Mouse (Mus musculus) ES-Bruce4 (cell line): ENCODE results near the gene Lhpp.

Experiments used
- CTCF ChIP-seq: IDR thresholded peaks from one replicate; pipeline ENCODE4 v1.8.1; 2011; ENCODE audit warnings: low read depth, low read length
- EP300 ChIP-seq: IDR thresholded peaks from 2 replicates; pipeline ENCODE4 v1.6.1; 2011; ENCODE audit warnings: low read depth, low read length; ENCODE audit not compliant: insufficient read depth
- POLR2A ChIP-seq: IDR thresholded peaks from one replicate; pipeline ENCODE4 v1.8.1; 2011; ENCODE audit warnings: low read length; ENCODE audit not compliant: insufficient read depth

DNA sequence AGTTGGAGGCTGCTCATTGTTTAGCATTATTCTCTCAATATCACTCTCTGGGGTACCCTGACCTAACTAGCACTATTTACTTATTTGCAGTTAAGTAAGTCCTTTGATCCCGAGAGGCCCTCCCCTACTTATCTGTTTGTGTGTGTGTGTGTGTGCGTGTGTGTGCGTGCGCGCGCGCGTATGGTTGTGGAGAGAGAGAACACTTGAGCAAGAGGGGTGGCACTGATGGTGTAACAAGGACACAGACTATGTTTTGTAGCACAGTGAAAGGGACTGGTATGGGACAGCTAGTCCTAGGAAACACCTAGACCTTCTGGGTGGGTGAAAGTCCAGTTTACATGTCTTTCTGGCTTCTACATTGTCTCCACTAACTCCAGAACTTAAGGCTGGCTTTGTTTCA is 1.1 kb downstream of the Lhpp start:
- TF ChIP-seq CTCF = no peak
- TF ChIP-seq POLR2A = no peak
- TF ChIP-seq EP300 = no peak
